Mouse (Mus musculus) layer of hippocampus, adult 2 months (tissue): ENCODE data around the gene Ehbp1l1. TPM values are rescaled to one million over a fixed set of nuclear protein-coding genes. Genes with fewer than 3 reads are reported as not detected.
A peak's percentile ranks its signal among the peaks of the same experiment; 100 is the strongest.

Experiments
- DNase-seq, 2 experiments: peaks; one replicate each; pipeline ENCODE4 v3.0.0; 2022; ENCODE audit warnings: low spot score in 2 of 2
- H3K27ac ChIP-seq: fragments of 200-600 bp; 2 replicates; pipeline ENCODE4 v1.8.1; 2022
- H3K4me3 ChIP-seq: fragments of 200-600 bp; 2 replicates; pipeline ENCODE4 v1.8.1; 2022; ENCODE audit warnings: mild to moderate bottlenecking
- CTCF ChIP-seq: fragments of 200-600 bp; conservative IDR thresholded peaks from 2 replicates; pipeline ENCODE4 v1.8.1; 2022; ENCODE audit warnings: antibody characterized with exemption, mild to moderate bottlenecking, moderate library complexity
- total RNA-seq, 2 experiments: library from RNA; stranded (reverse); gene quantifications; 2 replicates each; pipeline ENCODE4 v1.2.3; 2021

The Ehbp1l1 gene
- total RNA-seq, 2 experiments from 2014 or later, result 11.8 to 17.7 TPM

- DNase-seq, result no peak
- H3K27ac ChIP-seq, result no peak overlapping the region
- no peak overlapping the region for H3K4me3 ChIP-seq
- no peak for TF ChIP-seq CTCF
Observed at GRCm38 (mm10) chr19:5711907-5712460, 14.1 kb downstream of the Ehbp1l1 start.

- no peak overlapping the region for H3K4me3 ChIP-seq
- DNase-seq, result peak; percentile 77
- no peak overlapping the region for H3K27ac ChIP-seq
- TF ChIP-seq CTCF, result peak; percentile 92
Observed at GRCm38 (mm10) chr19:5711218-5711617, 14.9 kb downstream of the Ehbp1l1 start.

GRCm38 (mm10) chr19:5710581-5710980 is 15.5 kb downstream of the Ehbp1l1 start:
- Histone ChIP-seq H3K27ac (no peak overlapping the region), H3K4me3 (no peak overlapping the region)
- no peak for DNase-seq
- TF ChIP-seq CTCF, result no peak

GRCm38 (mm10) chr19:5710068-5710467 is 16.0 kb downstream of the Ehbp1l1 start:
- no peak for DNase-seq
- no peak for TF ChIP-seq CTCF
- H3K4me3 ChIP-seq, result no peak overlapping the region

GRCm38 (mm10) chr19:5704801-5705571 is 21.1 kb downstream of the Ehbp1l1 start:
- Histone ChIP-seq H3K27ac (no peak overlapping the region), H3K4me3 (no peak overlapping the region)
- TF ChIP-seq CTCF, result no peak
- no peak for DNase-seq

More at GRCm38 (mm10) chr19:5710068-5710467, 16.0 kb downstream of the Ehbp1l1 start:
- no peak overlapping the region for H3K27ac ChIP-seq

- no peak within 1 kb of the TSS for H3K4me3 ChIP-seq
- DNase-seq, result no peak
- no peak for TF ChIP-seq CTCF
- no peak within 1 kb of the TSS for H3K27ac ChIP-seq
Observed at GRCm38 (mm10) chr19:5704163-5704800, 21.8 kb downstream of the Ehbp1l1 start, which contains the start of gene Kcnk7. Gene Kcnk7 (plus strand): TSS chr19:5704367.

GRCm38 (mm10) chr19:5695849-5696462 is 30.2 kb downstream of the Ehbp1l1 start:
- Histone ChIP-seq H3K27ac (no peak overlapping the region), H3K4me3 (no peak overlapping the region)
- no peak for DNase-seq
- TF ChIP-seq CTCF, result no peak

GRCm38 (mm10) chr19:5693801-5694200 is 32.3 kb downstream of the Ehbp1l1 start:
- DNase-seq, result no peak
- Histone ChIP-seq H3K27ac (peak overlapping the region; percentile 93), H3K4me3 (peak overlapping the region; percentile 72; the same call in 1 of the 2 replicates)
- TF ChIP-seq CTCF, result no peak

GRCm38 (mm10) chr19:5692913-5693396 is 33.2 kb downstream of the Ehbp1l1 start:
- TF ChIP-seq CTCF, result no peak
- peak in 1 of 2 experiments; percentile 35 for DNase-seq
- H3K4me3 ChIP-seq, result peak overlapping the region; percentile 72
- peak overlapping the region; percentile 93 for H3K27ac ChIP-seq

- H3K4me3 ChIP-seq, result peak overlapping the region; percentile 72
- no peak for TF ChIP-seq CTCF
- no peak for DNase-seq
- peak overlapping the region; percentile 93 for H3K27ac ChIP-seq
Observed at GRCm38 (mm10) chr19:5692086-5692912, 33.8 kb downstream of the Ehbp1l1 start.

GRCm38 (mm10) chr19:5691601-5692000 is 34.5 kb downstream of the Ehbp1l1 start:
- TF ChIP-seq CTCF, result no peak
- no peak for DNase-seq
- Histone ChIP-seq H3K4me3 (peak overlapping the region; percentile 72), H3K27ac (peak overlapping the region; percentile 93)

GRCm38 (mm10) chr19:5690343-5690735 is 35.8 kb downstream of the Ehbp1l1 start:
- Histone ChIP-seq H3K4me3 (peak overlapping the region; percentile 72), H3K27ac (peak overlapping the region; percentile 93)
- no peak for DNase-seq
- no peak for TF ChIP-seq CTCF
